Mouse (Mus musculus) CD4-positive, CD25-positive, alpha-beta regulatory T cell, adult 9 weeks (primary cell): Measurements from ENCODE around the gene Slc7a4. TPM values are rescaled to one million over a fixed set of nuclear protein-coding genes. Genes with fewer than 3 reads are reported as not detected.

ENCODE experiments used
- polyA plus RNA-seq: library from polyadenylated mRNA; unstranded; fragments of 100-300 nt; shearing (Covaris generic); gene quantifications from one replicate; pipeline ENCODE4 v1.2.1, GENCODE M21; 2017

The Slc7a4 gene
- 2.7 TPM for polyA plus RNA-seq

GRCm38 (mm10) chr16:17583064-17583463 is at the start of gene Slc7a4:
Gene Slc7a4 (minus strand): TSS chr16:17583214.

GRCm38 (mm10) chr16:17619198-17620105 is 36.4 kb upstream of the Slc7a4 start, which contains the start of gene Smpd4:
Gene Smpd4 (plus strand): TSS chr16:17619354.

GRCm38 (mm10) chr16:17561751-17562208 is 21.2 kb downstream of the Slc7a4 start, which contains the start of gene P2rx6:
Gene P2rx6 (plus strand): TSS chr16:17561885.

GRCm38 (mm10) chr16:17561128-17561750 is 21.8 kb downstream of the Slc7a4 start, which contains the start of gene Lrrc74b:
Gene Lrrc74b (minus strand): TSS chr16:17561247.

GRCm38 (mm10) chr16:17530640-17531288 is 52.2 kb downstream of the Slc7a4 start, which contains the start of gene Thap7:
Gene Thap7 (minus strand): TSS chr16:17531136.

Other genes with a start within 250 kb of the Slc7a4 start
- gene Snap29, start 177.2 kb downstream of the Slc7a4 start, polyA plus RNA-seq = 26.0 TPM
- gene Pi4ka, start 176.9 kb downstream of the Slc7a4 start, polyA plus RNA-seq = 30.1 TPM
- 82.2 TPM for gene Crkl, start 131.2 kb downstream of the Slc7a4 start, polyA plus RNA-seq
- not detected for gene Aifm3, start 93.6 kb downstream of the Slc7a4 start, polyA plus RNA-seq
- gene Lztr1, start 74.5 kb downstream of the Slc7a4 start, polyA plus RNA-seq = 68.8 TPM
- 88.7 TPM for gene Thap7, start 52.1 kb downstream of the Slc7a4 start, polyA plus RNA-seq
- gene Lrrc74b, start 22.0 kb downstream of the Slc7a4 start, polyA plus RNA-seq = not detected
- gene P2rx6, start 21.3 kb downstream of the Slc7a4 start, polyA plus RNA-seq = not detected
- gene Smpd4, start 36.1 kb upstream of the Slc7a4 start, polyA plus RNA-seq = 29.2 TPM
- 0.53 TPM for gene Ccdc74a, start 63.3 kb upstream of the Slc7a4 start, polyA plus RNA-seq
- gene Med15, start 149.7 kb upstream of the Slc7a4 start, polyA plus RNA-seq = 153 TPM
- gene Klhl22, start 176.4 kb upstream of the Slc7a4 start, polyA plus RNA-seq = 19.5 TPM
- gene Scarf2, start 214.1 kb upstream of the Slc7a4 start, polyA plus RNA-seq = not detected
- gene B830017H08Rik, start 249.9 kb upstream of the Slc7a4 start, polyA plus RNA-seq = not detected